Mouse (Mus musculus): ENCODE data around the gene Nudt8. TPM values are rescaled to one million over a fixed set of nuclear protein-coding genes. Genes with fewer than 3 reads are reported as not detected.

Gene Nudt8
- polyA plus RNA-seq, 1 experiment, result 8.4 TPM

DNA sequence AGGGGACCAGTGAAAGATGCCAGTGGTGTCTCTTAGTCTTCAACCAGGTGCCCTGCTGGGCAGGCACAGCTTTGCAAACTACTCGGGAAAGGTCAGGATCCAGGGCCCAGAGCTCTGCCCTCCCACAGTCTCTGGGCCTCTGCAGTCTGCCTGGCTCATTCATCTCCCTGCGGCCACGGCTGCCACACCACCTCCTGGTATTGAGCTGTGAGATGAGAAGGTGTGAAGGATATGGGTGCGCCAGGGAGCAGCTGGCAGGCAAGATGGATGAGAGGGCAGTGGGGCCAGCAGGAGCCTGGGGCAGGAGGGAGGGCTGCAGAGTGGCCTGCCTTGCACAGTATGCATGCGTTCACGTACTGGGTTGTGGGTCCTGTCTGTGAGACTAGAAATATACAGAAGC is 9.6 kb upstream of the Nudt8 start:
- TF ChIP-seq CTCF (IDR thresholded peaks at IDR 0.05; ENCODE audit: borderline replicate concordance, insufficient read depth, low read depth, low read length) (no peak), POLR2A (IDR thresholded peaks at IDR 0.05; ENCODE audit: borderline replicate concordance, insufficient read depth, low read length) (no peak)
- no peak for DNase-seq
- Histone ChIP-seq H3K27me3 (ENCODE audit: control insufficient read depth, insufficient read depth, low read length) (no peaks in the 10 kb centered on the region), H3K4me3 (replicated peaks; ENCODE audit: insufficient read depth, low read depth, low read length) (no peak overlapping the region), H3K27ac (ENCODE audit: insufficient read depth, low read length) (no peak overlapping the region), H3K4me1 (ENCODE audit: control insufficient read depth, insufficient read depth, low read length) (no peaks in the 10 kb centered on the region)
- 59% methylated on average over 6 of the region's 6 CpGs for WGBS

- no peak overlapping the region for H3K4me3 ChIP-seq (replicated peaks; ENCODE audit: insufficient read depth, low read depth, low read length)
- H3K27me3 ChIP-seq (ENCODE audit: control insufficient read depth, insufficient read depth, low read length), result no peaks in the 10 kb centered on the region
- no peak for DNase-seq
- TF ChIP-seq CTCF (IDR thresholded peaks at IDR 0.05; ENCODE audit: borderline replicate concordance, insufficient read depth, low read depth, low read length) (no peak), POLR2A (IDR thresholded peaks at IDR 0.05; ENCODE audit: borderline replicate concordance, insufficient read depth, low read length) (no peak)
- no peaks in the 10 kb centered on the region for H3K4me1 ChIP-seq (ENCODE audit: control insufficient read depth, insufficient read depth, low read length)
- H3K27ac ChIP-seq (ENCODE audit: insufficient read depth, low read length), result no peak overlapping the region
- WGBS, result 87% methylated on average over 3 of the region's 3 CpGs
These were observed 8.8 kb upstream of the Nudt8 start for GRCm38 (mm10) chr19:3991562-3991961.

DNA sequence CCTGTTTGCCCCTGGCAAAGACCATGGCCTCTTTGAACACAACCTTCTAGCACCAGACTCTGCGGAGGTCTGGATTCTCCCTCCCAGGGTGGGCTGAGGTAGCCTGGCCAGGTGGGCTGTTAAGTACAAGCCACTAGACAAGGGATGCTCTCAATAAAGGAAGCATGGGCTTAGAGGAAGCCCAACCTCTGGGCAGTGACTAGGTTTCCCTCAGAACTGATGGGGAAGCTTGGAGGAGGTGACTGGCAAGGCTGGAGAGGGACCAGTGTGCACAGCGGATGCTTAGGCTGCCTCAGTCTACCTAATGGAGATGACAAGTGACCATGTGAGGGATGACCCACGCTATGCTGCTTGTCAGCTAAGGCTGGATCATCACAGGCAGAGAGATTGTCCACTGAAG is 8.4 kb upstream of the Nudt8 start:
- Histone ChIP-seq H3K27ac (ENCODE audit: insufficient read depth, low read length) (no peak overlapping the region), H3K27me3 (ENCODE audit: control insufficient read depth, insufficient read depth, low read length) (no peaks in the 10 kb centered on the region), H3K4me3 (replicated peaks; ENCODE audit: insufficient read depth, low read depth, low read length) (no peak overlapping the region), H3K4me1 (ENCODE audit: control insufficient read depth, insufficient read depth, low read length) (no peaks in the 10 kb centered on the region)
- TF ChIP-seq POLR2A (IDR thresholded peaks at IDR 0.05; ENCODE audit: borderline replicate concordance, insufficient read depth, low read length) (no peak), CTCF (IDR thresholded peaks at IDR 0.05; ENCODE audit: borderline replicate concordance, insufficient read depth, low read depth, low read length) (no peak)
- WGBS, result 83% methylated on average over 3 of the region's 3 CpGs
- DNase-seq, result no peak

- DNase-seq, result no peak
- H3K4me1 ChIP-seq (ENCODE audit: control insufficient read depth, insufficient read depth, low read length), result no peaks in the 10 kb centered on the region
- TF ChIP-seq CTCF (IDR thresholded peaks at IDR 0.05; ENCODE audit: borderline replicate concordance, insufficient read depth, low read depth, low read length) (no peak), POLR2A (IDR thresholded peaks at IDR 0.05; ENCODE audit: borderline replicate concordance, insufficient read depth, low read length) (no peak)
- 45% methylated on average over 5 of the region's 5 CpGs for WGBS
- no peak within 1 kb of the TSS for H3K27ac ChIP-seq (ENCODE audit: insufficient read depth, low read length)
- H3K27me3 ChIP-seq (ENCODE audit: control insufficient read depth, insufficient read depth, low read length), result no peaks in the 10 kb centered on the region
- no peak within 1 kb of the TSS for H3K4me3 ChIP-seq (replicated peaks; ENCODE audit: insufficient read depth, low read depth, low read length)
These were observed 8.0 kb upstream of the Nudt8 start, which contains the start of gene Tbx10 for GRCm38 (mm10) chr19:3992416-3992815. Tbx10 (plus strand) TSS chr19:3992752.

DNA sequence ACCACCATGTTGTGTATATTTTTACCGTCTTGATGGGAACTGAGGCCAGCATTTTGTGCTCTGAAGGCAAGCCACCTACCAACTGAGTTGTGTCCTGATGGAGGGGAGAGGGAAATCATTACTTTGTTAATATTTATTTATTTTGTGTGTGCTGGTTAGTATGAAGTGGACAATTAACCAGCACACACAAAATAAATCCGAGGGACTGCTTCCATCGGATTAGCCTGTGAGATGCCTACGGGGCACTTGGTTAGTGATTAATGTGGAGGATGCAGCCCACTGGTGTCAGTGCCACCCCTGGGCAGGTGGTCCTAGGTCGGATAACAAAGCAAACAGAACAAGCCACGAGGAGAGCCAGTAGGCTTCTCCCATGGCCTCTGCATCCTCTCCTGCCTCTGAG is 5.4 kb upstream of the Nudt8 start:
- no peaks in the 10 kb centered on the region for H3K4me1 ChIP-seq (ENCODE audit: control insufficient read depth, insufficient read depth, low read length)
- H3K27ac ChIP-seq (ENCODE audit: insufficient read depth, low read length), result no peak overlapping the region
- WGBS, result 66% methylated on average over 6 of the region's 6 CpGs
- DNase-seq, result no peak
- H3K4me3 ChIP-seq (replicated peaks; ENCODE audit: insufficient read depth, low read depth, low read length), result no peak overlapping the region
- TF ChIP-seq CTCF (IDR thresholded peaks at IDR 0.05; ENCODE audit: borderline replicate concordance, insufficient read depth, low read depth, low read length) (no peak), POLR2A (IDR thresholded peaks at IDR 0.05; ENCODE audit: borderline replicate concordance, insufficient read depth, low read length) (no peak)
- no peaks in the 10 kb centered on the region for H3K27me3 ChIP-seq (ENCODE audit: control insufficient read depth, insufficient read depth, low read length)

DNA sequence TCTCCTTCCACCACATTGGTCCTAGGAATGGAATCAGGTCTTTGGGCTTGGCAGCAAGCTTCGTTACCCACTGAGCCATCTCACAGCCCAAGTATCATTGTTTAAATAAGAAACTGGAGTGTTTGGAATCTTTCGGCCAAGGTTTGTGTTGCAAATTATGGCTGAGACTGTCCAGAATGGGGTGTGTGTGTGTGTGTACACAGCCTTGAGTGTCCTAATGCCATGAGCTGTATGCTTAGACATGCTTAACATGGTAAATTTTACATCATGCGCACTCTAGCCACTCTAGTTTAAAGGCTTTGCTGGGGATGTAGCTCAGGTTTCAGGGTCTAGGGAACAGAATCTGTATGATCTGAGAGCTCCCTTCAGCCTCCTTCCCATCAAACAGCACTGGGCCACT is 4.9 kb upstream of the Nudt8 start:
- Histone ChIP-seq H3K4me1 (ENCODE audit: control insufficient read depth, insufficient read depth, low read length) (no peaks in the 10 kb centered on the region), H3K27ac (ENCODE audit: insufficient read depth, low read length) (no peak overlapping the region), H3K4me3 (replicated peaks; ENCODE audit: insufficient read depth, low read depth, low read length) (no peak overlapping the region), H3K27me3 (ENCODE audit: control insufficient read depth, insufficient read depth, low read length) (no peaks in the 10 kb centered on the region)
- WGBS, result 90% methylated on average over 3 of the region's 3 CpGs
- TF ChIP-seq CTCF (IDR thresholded peaks at IDR 0.05; ENCODE audit: borderline replicate concordance, insufficient read depth, low read depth, low read length), result no peak
- no peak for TF ChIP-seq POLR2A (IDR thresholded peaks at IDR 0.05; ENCODE audit: borderline replicate concordance, insufficient read depth, low read length)
- no peak for DNase-seq

DNA sequence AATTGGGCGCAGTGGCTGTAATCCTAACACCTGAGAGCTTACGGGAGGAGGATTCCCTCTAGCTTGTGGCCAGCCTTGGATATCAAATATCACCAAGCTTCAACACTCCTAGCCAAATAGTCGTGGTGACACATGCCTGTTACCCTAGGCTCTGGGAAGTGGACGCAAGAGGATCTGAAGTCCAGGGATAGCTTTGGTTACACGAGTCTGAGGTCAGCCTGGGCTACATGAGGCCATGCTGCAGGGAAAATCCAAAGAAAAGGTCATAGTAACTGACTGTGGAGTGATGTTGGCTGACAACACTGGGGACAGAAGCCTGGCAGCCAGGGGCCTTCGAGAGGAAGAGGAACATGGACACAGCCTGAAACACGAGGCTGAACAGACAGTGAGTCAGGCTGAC is 4.3 kb upstream of the Nudt8 start:
- TF ChIP-seq CTCF (IDR thresholded peaks at IDR 0.05; ENCODE audit: borderline replicate concordance, insufficient read depth, low read depth, low read length) (no peak), POLR2A (IDR thresholded peaks at IDR 0.05; ENCODE audit: borderline replicate concordance, insufficient read depth, low read length) (no peak)
- no peak overlapping the region for H3K27ac ChIP-seq (ENCODE audit: insufficient read depth, low read length)
- DNase-seq, result no peak
- no peaks in the 10 kb centered on the region for H3K27me3 ChIP-seq (ENCODE audit: control insufficient read depth, insufficient read depth, low read length)
- peaks cover 3% of the 10 kb centered on the region; the same call in 1 of the 2 replicates for H3K4me1 ChIP-seq (ENCODE audit: control insufficient read depth, insufficient read depth, low read length)
- H3K4me3 ChIP-seq (replicated peaks; ENCODE audit: insufficient read depth, low read depth, low read length), result no peak overlapping the region
- 76% methylated on average over 7 of the region's 7 CpGs for WGBS

- 76% methylated on average over 8 of the region's 8 CpGs for WGBS
- H3K4me1 ChIP-seq (ENCODE audit: control insufficient read depth, insufficient read depth, low read length), result peaks cover 9% of the 10 kb centered on the region; the same call in 1 of the 2 replicates
- H3K4me3 ChIP-seq (replicated peaks; ENCODE audit: insufficient read depth, low read depth, low read length), result no peak overlapping the region
- TF ChIP-seq CTCF (IDR thresholded peaks at IDR 0.05; ENCODE audit: borderline replicate concordance, insufficient read depth, low read depth, low read length), result no peak
- no peak for DNase-seq
- H3K27me3 ChIP-seq (ENCODE audit: control insufficient read depth, insufficient read depth, low read length), result no peaks in the 10 kb centered on the region
- H3K27ac ChIP-seq (ENCODE audit: insufficient read depth, low read length), result no peak overlapping the region
These were observed 3.6 kb upstream of the Nudt8 start for GRCm38 (mm10) chr19:3996747-3997146.
